Mouse (Mus musculus): ENCODE results near the gene Tmem206.

The Tmem206 gene

DNA sequence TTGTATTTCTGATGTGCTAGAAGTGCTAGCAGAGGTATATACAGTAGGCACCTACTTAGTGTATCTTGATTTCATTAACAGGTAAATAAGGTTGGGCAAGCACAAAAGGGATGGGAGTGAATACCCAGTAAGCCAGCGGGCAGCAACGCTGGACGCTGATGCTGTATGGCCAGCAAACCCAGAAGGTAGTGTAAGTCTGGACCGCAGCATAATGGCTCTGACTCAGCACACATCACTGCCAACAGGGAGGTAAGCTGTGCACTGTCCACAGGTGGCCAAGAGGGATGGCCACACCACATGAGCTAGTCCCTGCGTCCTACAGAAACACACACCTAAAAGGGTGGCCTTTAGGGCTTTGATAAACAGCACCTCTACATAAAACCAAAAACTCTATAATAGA, 24.6 kb downstream of the Tmem206 start:
- DNase-seq (ENCODE audit: extremely low read depth, low read depth, low spot score), result no peak

DNA sequence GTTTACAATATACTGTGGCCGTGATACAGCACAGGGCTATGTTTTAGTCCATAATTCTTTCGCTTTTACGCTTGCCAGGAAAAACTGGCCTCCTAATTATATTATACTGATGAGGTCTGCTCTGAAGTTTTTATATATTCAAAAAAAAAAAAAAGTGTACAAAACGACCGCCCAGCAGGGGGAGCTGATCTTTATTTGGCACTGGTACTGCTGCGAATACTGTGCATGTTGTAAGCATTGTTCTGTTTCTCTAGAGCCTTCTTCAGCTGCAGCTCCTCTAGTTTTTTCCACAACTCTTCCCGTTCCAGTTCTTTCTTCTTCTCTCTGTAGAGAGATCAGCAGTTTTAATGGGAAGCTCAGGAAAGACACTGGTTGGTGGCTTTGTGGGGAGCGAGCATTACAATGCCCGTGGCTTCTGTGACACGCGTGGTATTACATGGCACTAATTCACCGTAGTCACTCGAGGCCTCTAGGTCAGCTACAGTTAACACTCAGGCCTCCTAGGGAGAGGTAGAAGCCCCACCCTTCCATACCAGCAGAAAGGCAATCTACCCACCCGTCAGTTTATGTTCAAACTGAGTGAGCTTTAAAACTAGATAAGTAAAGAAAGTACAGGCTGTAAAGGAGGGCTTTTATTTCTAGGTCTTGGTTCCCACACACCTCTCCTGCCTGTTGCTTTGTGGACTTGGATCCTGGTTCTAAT, 27.2 kb downstream of the Tmem206 start:
- no peak for DNase-seq (ENCODE audit: extremely low read depth, low read depth, low spot score)

DNA sequence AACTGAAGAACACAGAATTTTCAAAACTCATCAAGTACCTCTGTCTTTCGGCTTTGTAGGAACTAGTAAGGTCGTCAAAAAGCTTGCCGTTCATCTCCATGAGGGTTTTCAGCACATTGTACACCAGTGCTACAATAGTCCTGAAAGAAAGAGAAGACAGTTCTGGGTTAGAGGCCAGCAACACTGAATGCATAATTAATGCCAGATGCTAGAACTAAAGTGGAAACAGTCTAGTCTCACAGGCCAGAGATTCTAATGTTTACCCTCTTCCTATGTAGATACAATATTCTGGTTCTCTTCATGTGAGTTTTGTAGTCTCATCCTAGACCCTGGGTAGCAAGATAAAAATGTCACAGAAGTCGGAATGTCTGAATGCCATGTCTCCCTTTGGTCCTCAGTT, 28.1 kb downstream of the Tmem206 start:
- DNase-seq (ENCODE audit: extremely low read depth, low read depth, low spot score), result no peak

DNA sequence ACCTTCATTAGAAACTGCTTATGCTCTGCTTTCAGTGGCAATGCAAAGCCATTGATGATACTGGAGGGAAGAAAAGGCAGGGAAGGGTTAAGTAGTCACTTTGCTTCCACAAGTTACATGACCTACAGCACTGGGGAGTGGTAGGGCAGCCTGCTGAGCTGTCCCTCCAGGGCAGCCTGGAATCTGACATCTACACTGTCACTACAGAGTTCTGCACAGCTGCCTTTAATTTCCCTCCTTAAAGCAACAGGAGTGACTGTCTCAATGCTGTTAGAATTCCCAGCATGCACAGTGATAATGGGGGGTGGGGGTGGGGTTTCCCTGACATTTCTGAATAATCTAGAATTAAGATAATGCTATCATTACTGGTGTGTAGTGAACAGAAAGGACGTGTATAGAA, 31.2 kb downstream of the Tmem206 start:
- DNase-seq (ENCODE audit: extremely low read depth, low read depth, low spot score), result no peak

DNA sequence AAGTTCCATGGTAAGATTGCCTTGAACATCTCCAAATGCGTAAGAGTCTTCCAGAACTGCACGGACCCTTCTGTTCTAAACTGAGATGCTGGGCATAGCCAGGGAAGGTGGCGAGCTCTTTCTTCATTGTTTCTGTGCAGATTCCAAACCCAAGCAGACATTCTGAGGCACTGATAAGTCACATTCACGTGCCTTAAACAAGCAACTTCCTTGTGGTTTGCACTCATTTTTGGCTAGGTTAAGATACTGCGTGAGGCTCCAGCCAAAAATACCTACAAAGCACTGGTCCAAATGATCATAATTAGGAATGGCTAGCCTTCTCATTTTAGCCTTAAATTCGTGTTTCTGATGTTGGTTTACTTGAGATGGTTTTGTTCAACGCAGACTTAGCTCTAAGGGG, 33.8 kb downstream of the Tmem206 start:
- no peak for DNase-seq (ENCODE audit: extremely low read depth, low read depth, low spot score)

DNA sequence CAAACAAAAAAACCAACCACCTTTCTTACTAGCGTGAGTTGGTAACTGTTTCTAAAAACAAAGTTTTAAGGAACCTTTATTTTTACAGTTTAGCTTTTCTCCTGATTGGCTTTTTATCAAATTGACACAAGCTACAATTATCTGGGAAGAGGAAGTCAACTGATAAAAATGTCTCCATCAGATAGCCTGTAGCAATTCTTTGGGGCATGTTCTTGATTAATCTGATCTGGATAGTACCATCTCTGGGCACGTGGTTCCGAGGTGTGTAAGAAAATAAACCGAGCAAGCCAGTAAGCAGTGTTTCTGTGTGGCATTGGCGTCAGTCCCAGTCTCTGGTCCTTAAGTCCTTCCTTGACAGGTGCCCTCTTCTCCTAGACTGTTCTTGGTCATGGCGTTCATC, 36.7 kb downstream of the Tmem206 start:
- no peak for DNase-seq (ENCODE audit: extremely low read depth, low read depth, low spot score)

DNA sequence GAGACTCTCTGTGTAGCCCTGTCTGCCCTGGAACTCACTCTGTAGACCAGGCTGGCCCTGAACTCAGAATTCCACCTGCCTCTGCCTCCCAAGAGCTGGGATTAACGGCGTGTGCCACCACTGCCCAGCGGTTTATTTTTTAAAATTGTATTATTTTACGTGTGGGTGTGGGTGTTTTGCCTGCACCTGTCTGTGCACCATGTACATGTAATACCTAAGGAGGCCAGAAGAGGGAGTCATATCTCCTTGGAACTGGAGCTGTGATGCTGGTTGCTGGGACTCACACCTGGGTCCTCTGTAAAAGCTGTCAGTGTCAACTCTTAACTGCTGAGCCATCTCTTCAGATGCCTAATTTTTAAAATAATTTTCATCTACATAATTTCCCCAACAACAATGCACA, 38.8 kb downstream of the Tmem206 start:
- no peak for DNase-seq (ENCODE audit: extremely low read depth, low read depth, low spot score)

DNA sequence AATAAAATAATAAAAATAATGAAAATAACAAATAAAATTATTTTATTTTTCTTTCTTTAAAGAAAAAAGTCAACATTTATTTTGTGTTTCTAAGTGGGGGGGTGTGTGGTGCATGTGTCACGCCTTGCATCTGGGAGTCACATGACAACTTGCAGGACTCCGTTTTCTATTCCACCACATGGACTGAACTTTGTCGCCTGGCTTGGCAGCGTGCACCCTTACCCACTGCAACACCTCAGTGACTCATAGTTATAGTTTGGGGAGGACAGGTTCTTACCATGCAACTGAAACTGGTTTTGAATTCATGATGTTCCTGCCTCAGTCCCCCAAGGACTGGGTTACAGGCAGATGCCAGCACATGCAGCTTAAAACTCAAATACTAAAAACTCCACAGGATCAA, 42.5 kb downstream of the Tmem206 start:
- no peak for DNase-seq (ENCODE audit: extremely low read depth, low read depth, low spot score)

DNA sequence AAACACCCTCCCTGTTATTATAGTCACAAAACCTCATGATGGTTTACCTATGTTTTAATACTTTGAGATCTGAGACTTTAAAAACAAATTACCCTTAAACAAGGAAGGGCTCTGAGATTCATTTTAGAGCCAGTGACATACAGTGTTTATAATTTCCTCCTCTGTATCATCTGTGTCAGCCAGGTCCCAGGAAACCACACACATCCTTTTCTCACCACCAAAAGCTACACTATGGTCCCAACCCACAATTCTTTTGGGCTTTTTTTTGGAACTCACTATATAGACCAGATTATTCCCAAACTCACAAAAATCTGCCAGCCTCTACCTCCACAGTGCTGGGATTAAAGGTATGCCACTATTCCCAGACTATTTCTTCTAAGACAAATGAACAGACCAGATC, 43.4 kb downstream of the Tmem206 start:
- no peak for DNase-seq (ENCODE audit: extremely low read depth, low read depth, low spot score)

DNA sequence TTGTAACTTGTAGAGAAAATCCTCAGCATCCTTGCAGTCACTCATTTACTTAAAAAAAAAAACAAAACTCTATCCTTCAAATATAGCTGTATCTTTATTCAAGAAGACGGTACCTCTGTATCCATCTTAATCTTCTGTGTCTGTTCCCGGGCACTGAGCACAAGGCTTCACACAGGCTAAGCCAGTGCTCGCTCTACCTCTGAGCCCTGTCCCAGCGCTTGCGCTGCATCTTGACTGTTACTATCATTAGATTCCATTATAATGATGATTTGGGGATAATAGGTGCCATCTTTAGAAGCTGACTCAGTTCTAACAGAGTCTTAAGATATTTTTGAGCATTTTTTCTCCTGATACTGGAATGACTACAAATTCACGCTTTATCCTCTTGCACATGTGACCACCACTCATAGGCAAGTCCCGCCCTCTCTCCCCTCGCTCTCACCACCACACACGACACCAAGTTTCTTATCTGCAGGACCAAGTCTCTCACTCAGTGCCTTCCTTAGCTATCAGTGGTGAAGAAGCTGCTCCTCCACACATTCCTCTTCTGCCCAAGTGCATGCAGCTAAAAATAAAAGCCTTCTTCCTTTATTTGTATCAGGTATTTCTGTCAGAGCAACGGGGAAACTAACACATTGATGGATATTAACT, 49.4 kb downstream of the Tmem206 start:
- no peak for DNase-seq (ENCODE audit: extremely low read depth, low read depth, low spot score)

DNA sequence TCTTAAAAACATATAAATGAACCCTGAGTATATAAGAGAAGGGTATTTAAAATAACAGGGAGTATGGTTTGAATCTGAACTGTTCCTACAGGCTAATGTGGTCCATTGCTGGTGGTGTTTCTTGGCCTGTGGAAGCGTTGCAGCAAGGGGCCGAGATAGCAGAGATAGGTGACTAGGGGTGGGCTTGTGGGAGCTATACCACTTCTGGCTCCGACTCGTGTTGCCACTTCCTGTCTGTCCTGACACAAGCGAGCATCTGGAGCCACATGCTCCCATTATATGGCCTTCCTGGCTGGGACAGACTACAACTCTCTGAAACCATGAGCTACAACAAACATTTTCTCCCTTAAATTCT, 49.9 kb downstream of the Tmem206 start:
- DNase-seq (ENCODE audit: extremely low read depth, low read depth, low spot score), result no peak

DNA sequence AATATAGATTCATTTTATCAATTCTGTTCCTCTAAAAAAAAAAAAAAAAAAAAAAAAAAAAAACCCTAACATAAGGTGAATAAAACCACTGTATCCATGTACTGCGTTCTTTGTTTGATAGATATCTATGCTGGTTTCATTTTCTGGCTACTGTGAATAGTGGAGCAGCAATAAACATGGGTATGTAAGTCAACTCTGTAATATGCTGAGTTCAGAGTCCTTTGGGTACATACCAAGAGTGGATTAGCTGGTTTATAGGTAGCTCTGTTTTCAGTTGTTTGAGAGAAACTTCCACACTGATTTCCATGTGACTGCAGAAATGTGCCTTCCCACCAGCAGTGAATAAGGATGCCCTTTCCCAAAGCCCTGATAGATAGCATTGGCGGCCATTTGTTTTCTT, 52.4 kb downstream of the Tmem206 start:
- DNase-seq (ENCODE audit: extremely low read depth, low read depth, low spot score), result no peak

DNA sequence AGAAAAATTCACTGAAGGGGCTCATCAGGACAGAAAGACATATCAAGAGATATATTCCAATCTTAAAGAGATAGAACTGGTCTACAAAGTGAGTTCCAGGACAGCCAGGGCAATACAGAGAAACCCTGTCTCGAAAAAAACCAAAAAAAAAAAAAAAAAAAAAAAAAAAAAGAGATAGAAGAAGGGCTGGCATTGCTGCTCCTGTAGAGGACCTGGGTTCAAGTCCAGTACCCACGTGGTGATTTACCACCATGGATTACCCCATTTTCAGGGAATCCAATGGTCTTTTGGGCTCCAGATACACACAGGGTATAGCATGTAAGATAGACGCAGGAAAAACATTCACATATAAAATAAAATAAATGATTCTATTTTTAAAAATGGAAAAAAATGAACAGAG, 55.1 kb downstream of the Tmem206 start:
- no peak for DNase-seq (ENCODE audit: extremely low read depth, low read depth, low spot score)

DNA sequence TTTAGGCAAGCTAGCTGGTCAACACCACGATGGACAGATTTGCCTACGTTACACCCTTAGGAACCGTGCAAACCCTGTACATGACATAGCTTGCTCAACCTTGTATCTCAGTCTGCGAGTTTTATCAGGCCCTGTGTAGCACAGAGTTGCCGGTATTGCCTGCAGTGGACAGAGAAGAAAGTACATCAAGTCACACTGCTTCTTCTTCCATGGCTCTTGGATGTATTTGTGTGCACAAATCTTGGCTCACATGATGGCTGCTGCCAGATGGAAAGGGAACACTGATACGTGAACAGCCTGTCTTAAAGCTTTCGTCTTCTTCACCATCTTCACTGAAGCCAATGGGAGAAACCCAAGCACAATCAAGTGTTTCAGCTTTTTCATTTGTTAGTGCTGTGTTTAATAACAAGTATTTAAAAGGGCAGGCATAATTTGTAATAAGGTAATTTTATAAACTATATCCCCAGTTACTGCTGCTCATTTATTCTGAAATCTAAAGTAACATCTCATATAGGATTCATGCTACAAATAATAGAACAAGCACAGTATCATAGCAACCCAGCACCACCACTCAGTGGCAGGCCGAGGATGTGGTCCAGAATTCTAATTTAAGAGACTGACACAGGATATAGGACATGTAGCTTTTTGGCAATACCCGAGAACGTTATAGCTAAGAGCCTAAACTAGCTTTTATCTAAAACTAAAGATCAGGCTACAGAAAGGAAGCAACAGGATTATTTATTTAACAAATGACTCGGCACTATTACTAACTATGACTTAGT, 56.4 kb downstream of the Tmem206 start:
- DNase-seq (ENCODE audit: extremely low read depth, low read depth, low spot score), result no peak

DNA sequence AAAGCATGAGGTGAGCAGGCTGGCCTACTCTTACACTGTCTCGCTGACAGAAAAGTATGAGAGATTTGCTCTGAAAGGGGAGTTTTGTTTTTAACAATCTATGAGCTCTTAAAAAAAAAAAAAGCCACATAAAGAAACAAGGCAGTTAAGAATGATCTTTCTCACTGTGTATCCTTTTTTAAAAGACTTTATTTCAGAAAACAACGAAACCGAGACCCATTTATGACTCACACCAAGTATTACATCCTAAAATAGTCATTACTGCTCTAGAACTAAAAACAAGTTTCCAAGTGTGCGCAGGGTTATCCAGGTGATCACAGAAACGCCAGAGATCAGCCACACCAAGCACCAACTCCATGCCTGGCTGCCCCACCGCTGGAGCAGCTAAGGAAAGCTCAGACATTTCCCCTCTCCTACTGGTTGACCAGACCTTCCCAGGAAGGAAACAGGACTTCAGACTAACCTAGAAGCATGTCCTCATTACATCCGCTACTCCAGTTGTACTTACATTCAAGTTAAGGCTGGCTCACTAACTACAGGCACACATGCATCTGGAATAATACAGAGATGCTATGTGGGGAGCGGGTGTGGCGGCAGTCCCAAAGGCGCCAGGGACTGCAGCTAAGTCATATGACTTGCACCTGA, 59.2 kb downstream of the Tmem206 start:
- no peak for DNase-seq (ENCODE audit: extremely low read depth, low read depth, low spot score)

DNA sequence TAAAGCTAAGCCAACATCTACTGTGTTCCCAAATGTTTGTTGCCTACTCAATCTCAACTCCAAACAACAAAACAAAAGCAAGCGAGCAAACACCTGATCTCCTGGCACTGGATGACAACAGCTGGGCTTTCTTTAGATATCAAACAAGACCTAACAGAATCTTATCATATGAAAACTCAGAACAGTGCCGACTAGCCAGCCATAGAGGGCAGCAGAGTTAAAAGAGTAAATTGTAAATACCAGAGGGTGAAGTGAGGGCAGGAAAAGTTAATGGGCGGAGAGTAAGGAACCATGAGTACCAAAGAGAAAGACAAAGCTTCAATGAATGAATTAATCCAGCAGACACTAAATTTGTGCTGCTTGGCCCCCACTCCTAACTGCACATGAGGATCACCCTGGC, 65.6 kb downstream of the Tmem206 start:
- DNase-seq (ENCODE audit: extremely low read depth, low read depth, low spot score), result no peak

DNA sequence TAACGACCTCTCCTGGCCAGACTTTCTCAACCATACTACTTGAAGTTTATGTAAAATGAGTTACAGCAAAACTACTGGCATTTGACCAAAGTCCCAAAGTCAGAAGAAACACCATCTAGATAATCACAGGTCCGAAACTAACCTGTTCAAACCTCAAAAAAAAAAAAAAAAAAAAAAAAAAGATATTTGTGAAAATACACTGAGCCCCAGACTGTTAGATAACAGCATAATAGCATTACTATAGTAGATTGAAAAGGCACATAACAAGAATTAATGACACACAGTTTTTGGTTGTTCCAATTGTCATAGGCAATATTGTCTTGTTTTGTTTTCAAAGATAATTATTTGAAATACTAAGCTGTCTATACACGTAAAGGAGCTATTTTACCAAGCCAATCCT, 67.8 kb downstream of the Tmem206 start:
- DNase-seq (ENCODE audit: extremely low read depth, low read depth, low spot score), result no peak

DNA sequence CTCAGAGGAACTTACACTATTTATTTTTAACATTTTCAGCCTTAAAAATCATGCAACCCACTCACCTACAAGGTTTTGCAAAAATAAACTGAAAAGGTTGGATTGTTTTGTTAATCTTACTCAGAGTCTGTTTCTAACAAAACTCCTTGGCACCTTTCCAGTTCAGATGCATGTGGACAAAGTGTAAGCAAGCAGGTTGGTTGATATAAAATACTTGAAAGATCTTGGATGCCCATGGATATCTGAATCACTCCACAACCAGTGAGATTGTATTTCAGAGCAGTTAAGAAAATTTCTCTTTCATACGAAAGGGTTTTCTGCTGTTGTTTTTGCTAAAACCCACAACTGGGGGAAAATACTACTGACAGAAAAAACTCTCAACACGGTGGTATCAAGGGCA, 68.4 kb downstream of the Tmem206 start:
- no peak for DNase-seq (ENCODE audit: extremely low read depth, low read depth, low spot score)

DNA sequence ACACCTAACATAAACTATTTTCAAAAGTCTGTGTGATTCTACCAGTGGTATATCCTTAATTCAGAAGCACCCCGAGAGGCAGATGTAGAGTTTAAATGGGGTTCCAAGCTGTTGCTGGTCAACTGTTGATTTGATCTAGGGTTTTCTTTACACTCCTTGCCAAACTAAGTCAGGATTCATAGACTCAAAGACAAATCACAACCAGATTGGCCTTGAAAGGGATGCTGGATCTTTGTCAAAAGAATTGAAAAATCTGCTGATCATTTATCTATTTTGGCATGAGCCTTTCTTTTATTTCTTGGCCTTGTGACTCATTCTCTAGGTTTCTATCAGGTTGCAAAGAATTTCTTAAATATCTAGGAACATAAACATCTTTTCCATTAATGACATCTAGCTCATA, 69.5 kb downstream of the Tmem206 start:
- DNase-seq (ENCODE audit: extremely low read depth, low read depth, low spot score), result no peak

DNA sequence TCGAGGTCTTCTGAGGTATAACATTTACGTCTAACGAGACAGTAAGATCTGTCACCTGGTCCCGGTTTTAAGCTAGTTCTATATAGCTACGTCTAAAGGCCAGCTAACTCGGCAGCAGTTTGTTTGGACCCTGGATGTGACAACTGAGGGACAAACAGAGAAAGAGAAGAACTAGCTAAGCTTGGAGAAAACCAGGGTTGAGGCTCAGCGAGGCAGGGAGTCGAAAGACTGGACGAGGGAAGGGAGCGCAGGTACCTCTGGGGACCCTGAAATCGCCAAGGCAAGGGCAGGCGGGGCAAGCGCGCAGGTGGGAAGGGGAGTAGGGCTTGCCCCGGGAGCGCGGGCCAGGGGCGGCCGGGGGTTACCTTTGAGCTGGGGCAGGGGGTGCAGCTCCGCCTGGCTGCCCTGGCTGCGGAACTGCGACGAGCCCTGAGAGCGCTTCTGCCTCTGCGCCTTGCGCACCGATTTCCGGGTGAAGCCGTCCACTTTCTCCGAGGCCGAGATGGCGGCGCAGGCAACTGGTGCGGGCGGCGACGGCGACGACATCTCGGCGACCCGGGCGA, 70.2 kb downstream of the Tmem206 start:
- DNase-seq (ENCODE audit: extremely low read depth, low read depth, low spot score), result no peak

DNA sequence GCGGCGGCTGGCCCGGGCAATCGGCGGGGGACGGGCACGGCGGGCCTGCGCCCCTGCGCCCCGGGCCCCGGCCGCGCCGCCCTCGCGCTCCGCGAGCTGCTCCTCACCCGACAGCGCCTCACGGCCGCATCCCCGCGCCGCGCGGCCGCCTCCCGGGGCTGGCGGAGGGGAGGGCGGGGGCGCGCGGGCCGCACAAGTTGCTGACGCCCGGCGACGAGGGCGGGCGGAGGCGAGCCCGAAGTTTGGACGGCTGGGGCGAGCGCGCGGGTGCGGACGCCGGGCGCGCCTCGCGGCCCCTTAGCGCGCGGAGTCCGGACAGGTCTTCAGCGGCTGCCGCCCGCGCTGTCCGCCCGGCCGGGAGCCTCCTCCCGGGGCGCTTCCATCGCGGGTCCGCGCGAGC, 70.7 kb downstream of the Tmem206 start:
- no peak for DNase-seq (ENCODE audit: extremely low read depth, low read depth, low spot score)

Measured in fat pad, adult 2 months (tissue).